20 mouse cellular contexts compared by ENCODE assay signal in genomic region chr10:85699721-85700120, GRCm38 (mm10).
"Had no signal": no experiment of that assay in that cellular context is flagged by ENCODE, and none has a peak within 500 bp of the region (broad histone marks: within the 10 kb centered on the region; RNA-seq: fewer than 3 reads in every experiment).

No protein-coding gene starts in this region.

- ATAC-seq: midbrain, embryonic 15.5 days had no signal

- H3K4me3 ChIP-seq: left cerebral cortex, adult 2 months; liver, embryonic 13.5 days; midbrain, embryonic 12.5 days; midbrain, embryonic 15.5 days; neural tube, embryonic 12.5 days; neural tube, embryonic 15.5 days had no signal

- H3K27me3 ChIP-seq: liver, embryonic 13.5 days; midbrain, embryonic 12.5 days; midbrain, embryonic 15.5 days; neural tube, embryonic 12.5 days; neural tube, embryonic 15.5 days had no signal

- H3K9me3 ChIP-seq: liver, embryonic 13.5 days; midbrain, embryonic 12.5 days; midbrain, embryonic 15.5 days; neural tube, embryonic 12.5 days; neural tube, embryonic 15.5 days had no signal

- H3K36me3 ChIP-seq: liver, embryonic 13.5 days; midbrain, embryonic 12.5 days; midbrain, embryonic 15.5 days; neural tube, embryonic 12.5 days; neural tube, embryonic 15.5 days had no signal

- H3K27ac ChIP-seq: left cerebral cortex, adult 2 months; liver, embryonic 13.5 days; macrophage; midbrain, embryonic 12.5 days; midbrain, embryonic 15.5 days; neural tube, embryonic 12.5 days; neural tube, embryonic 15.5 days; stomach, postnatal 0 days had no signal

- DNase-seq: kidney, adult 9 months; kidney, postnatal 14 days; kidney, postnatal 4 days; layer of hippocampus, adult 9-11 months; layer of hippocampus, postnatal 36 days; liver, embryonic 13.5 days; lung, adult 2 months; right cerebral cortex, adult 18-20 months; right cerebral cortex, postnatal 14 days; right cerebral cortex, postnatal 4 days; thymus, adult 2 months; thymus, postnatal 14 days; thymus, postnatal 4 days had no signal

- H3K4me2 ChIP-seq: liver, embryonic 13.5 days; midbrain, embryonic 12.5 days; midbrain, embryonic 15.5 days; neural tube, embryonic 12.5 days; neural tube, embryonic 15.5 days had no signal

- H3K9ac ChIP-seq: liver, embryonic 13.5 days; midbrain, embryonic 12.5 days; midbrain, embryonic 15.5 days; neural tube, embryonic 12.5 days; neural tube, embryonic 15.5 days had no signal

- H3K4me1 ChIP-seq: liver, embryonic 13.5 days; midbrain, embryonic 12.5 days; midbrain, embryonic 15.5 days; neural tube, embryonic 12.5 days; neural tube, embryonic 15.5 days had no signal
